Comparison of ENCODE assay signal across 22 mouse cellular contexts in genomic region chr8:121879712-121880111, GRCm38 (mm10). TPM values are rescaled to one million over a fixed set of nuclear protein-coding genes. Genes with fewer than 3 reads are reported as not detected.
DNase-seq lines count a peak whose midpoint lies in the region; ATAC-seq and TF ChIP-seq lines count a peak whose summit lies in the region.
"Had no signal": no experiment of that assay in that cellular context is flagged by ENCODE, and none has a peak within 500 bp of the region (broad histone marks: within the 10 kb centered on the region; RNA-seq: fewer than 3 reads in every experiment).

No protein-coding gene starts in this region.

- no peaks in the 10 kb centered on the region for H3K27me3 ChIP-seq in hindbrain, embryonic 13.5 days
- no peaks in the 10 kb centered on the region for H3K27me3 ChIP-seq in hindbrain, embryonic 16.5 days (replicated peaks; ENCODE audit: control insufficient read depth, insufficient read depth, low read length)
- H3K27me3 ChIP-seq in CH12.LX (replicated peaks), result no peaks in the 10 kb centered on the region
- H3K27me3 ChIP-seq in myocyte (ENCODE audit: control insufficient read depth, insufficient read depth, insufficient read length), result no peaks in the 10 kb centered on the region
- H3K27me3 ChIP-seq: embryonic facial prominence, embryonic 12.5 days; forebrain, embryonic 13.5 days; forebrain, embryonic 15.5 days; Patski had no signal

- WGBS in hindbrain, embryonic 13.5 days, result 83% methylated on average over 3 of the region's 3 CpGs
- WGBS in hindbrain, embryonic 16.5 days, result 94% methylated on average over 3 of the region's 3 CpGs

- TF ChIP-seq RAD21 in CH12.LX (IDR thresholded peaks at IDR 0.05; ENCODE audit: low read depth, low read length), result no peak

- no peak for TF ChIP-seq CTCF in CH12.LX (conservative IDR thresholded peaks at IDR 0.05 in 1 of 2, IDR thresholded peaks at IDR 0.05 in 1 of 2; ENCODE audit: low read depth in 2 of 2, low read length in 2 of 2)

- TF ChIP-seq EP300 in CH12.LX (IDR thresholded peaks at IDR 0.05; ENCODE audit: low read length), result no peak

- DNase-seq in CH12.LX (ENCODE audit: extremely low read depth), result no peak
- DNase-seq: adrenal gland, adult 8-10 months; adrenal gland, postnatal 14 days; adrenal gland, postnatal 36 days; B cell, adult 2 months; cerebellum, adult 11-12 months; cerebellum, adult 2 months; cerebellum, adult 9-10 months; cerebellum, postnatal 10 days; cerebellum, postnatal 25 days; forebrain, postnatal 0 days had no signal

- no peak for ATAC-seq in hindbrain, embryonic 13.5 days (ENCODE audit: low FRiP score)
- no peak for ATAC-seq in hindbrain, embryonic 16.5 days
- ATAC-seq in monocyte, adult 5-6 weeks (replicated peaks; ENCODE audit: insufficient number of reproducible peaks, low FRiP score, low TSS enrichment, poor library complexity, severe bottlenecking), result no peak
- ATAC-seq: activated CD4-positive, CD25-positive, alpha-beta regulatory T cell, adult 4 months; CD4-positive, CD25-positive, alpha-beta regulatory T cell, adult 4 months; forebrain, embryonic 13.5 days; forebrain, embryonic 15.5 days; forebrain, postnatal 0 days; Patski had no signal

- no peak overlapping the region for H3K4me2 ChIP-seq in hindbrain, embryonic 13.5 days
- no peak overlapping the region for H3K4me2 ChIP-seq in hindbrain, embryonic 16.5 days (ENCODE audit: low read length)
- H3K4me2 ChIP-seq in CH12.LX (ENCODE audit: insufficient read depth, low read depth, poor library complexity, severe bottlenecking) (no peak overlapping the region), myocyte (ENCODE audit: low read depth) (no peak overlapping the region)
- H3K4me2 ChIP-seq: embryonic facial prominence, embryonic 12.5 days; forebrain, embryonic 13.5 days; forebrain, embryonic 15.5 days had no signal

- in situ Hi-C loops in CH12.LX (cut with MboI; ENCODE audit: low pct_ligation_motif_present, low pct_unique_long_range_greater_than_20kb, low sequenced_read_pairs), result loop anchor here (10.0 kb wide), 1 partner anchor 45 kb away; no protein-coding TSS in a partner anchor

- peaks cover 12% of the 10 kb centered on the region; the same call in 1 of the 2 replicates for H3K4me1 ChIP-seq in hindbrain, embryonic 13.5 days (replicated peaks)
- H3K4me1 ChIP-seq in hindbrain, embryonic 16.5 days (ENCODE audit: control insufficient read depth, insufficient read depth, low read depth, low read length), result no peaks in the 10 kb centered on the region; the same call in 1 of the 2 replicates
- peaks cover 10 to 67% of the 10 kb centered on the region in 2 experiments for H3K4me1 ChIP-seq in CH12.LX (ENCODE audit: control insufficient read depth in 1 of 2, insufficient read depth in 2 of 2)
- H3K4me1 ChIP-seq: embryonic facial prominence, embryonic 12.5 days; forebrain, embryonic 15.5 days had no signal

- peaks cover 33% of the 10 kb centered on the region for H3K36me3 ChIP-seq in hindbrain, embryonic 13.5 days
- peaks cover 15% of the 10 kb centered on the region for H3K36me3 ChIP-seq in hindbrain, embryonic 16.5 days (ENCODE audit: control insufficient read depth, insufficient read depth, low read length)
- H3K36me3 ChIP-seq in CH12.LX (replicated peaks in 1 of 2; ENCODE audit: control insufficient read depth in 1 of 2, insufficient read depth in 1 of 2, low read length in 1 of 2), result peaks cover 52 to 60% of the 10 kb centered on the region in 2 experiments
- peaks cover 15% of the 10 kb centered on the region for H3K36me3 ChIP-seq in myocyte (ENCODE audit: control insufficient read depth, insufficient read depth)

- 0 out of 2 replicates have a peak overlapping the region, but pooled peaks have one; percentile 13 for H3K9ac ChIP-seq in hindbrain, embryonic 13.5 days
- H3K9ac ChIP-seq in hindbrain, embryonic 16.5 days (ENCODE audit: low read depth, low read length), result no peak overlapping the region
- H3K9ac ChIP-seq in CH12.LX (ENCODE audit: insufficient read depth, low read depth), result no peak overlapping the region
- H3K9ac ChIP-seq: embryonic facial prominence, embryonic 12.5 days; forebrain, embryonic 13.5 days; forebrain, embryonic 15.5 days; forebrain, postnatal 0 days had no signal

- TF ChIP-seq POLR2A in CH12.LX (IDR thresholded peaks at IDR 0.05; ENCODE audit: low read depth, low read length) (no peak; the same call in 1 of the 2 replicates), myocyte (IDR thresholded peaks at IDR 0.05; ENCODE audit: insufficient read length, low read depth) (peak; percentile 38)

- no peaks in the 10 kb centered on the region for H3K9me3 ChIP-seq in hindbrain, embryonic 13.5 days
- H3K9me3 ChIP-seq in hindbrain, embryonic 16.5 days (ENCODE audit: control insufficient read depth, low read length), result no peaks in the 10 kb centered on the region
- H3K9me3 ChIP-seq in CH12.LX (replicated peaks; ENCODE audit: low read length), result no peaks in the 10 kb centered on the region
- H3K9me3 ChIP-seq: embryonic facial prominence, embryonic 10.5 days; embryonic facial prominence, embryonic 12.5 days; forebrain, embryonic 13.5 days; forebrain, embryonic 15.5 days had no signal

- dilution Hi-C loops in CH12.LX (cut with MboI; ENCODE audit: extremely low pct_ligation_motif_present, extremely low pct_unique_long_range_greater_than_20kb, low sequenced_read_pairs), result no loop called here

- no peaks in the 10 kb centered on the region for H3K79me2 ChIP-seq in CH12.LX (replicated peaks; ENCODE audit: control insufficient read depth, extremely low read depth, insufficient read depth, poor library complexity, severe bottlenecking)
- H3K79me2 ChIP-seq in myocyte (ENCODE audit: control insufficient read depth, insufficient read depth), result no peaks in the 10 kb centered on the region

- H3K4me3 ChIP-seq in hindbrain, embryonic 13.5 days, result no peak overlapping the region
- H3K4me3 ChIP-seq in hindbrain, embryonic 16.5 days (ENCODE audit: low read length), result no peak overlapping the region
- H3K4me3 ChIP-seq in CH12.LX (replicated peaks in 1 of 3; ENCODE audit: low read depth in 2 of 3, low read length in 2 of 3, poor library complexity in 1 of 3) (no peak overlapping the region), myocyte (no peak overlapping the region)
- H3K4me3 ChIP-seq: embryonic facial prominence, embryonic 10.5 days; embryonic facial prominence, embryonic 12.5 days; forebrain, embryonic 13.5 days; forebrain, embryonic 15.5 days had no signal

- H3ac ChIP-seq in myocyte (ENCODE audit: control insufficient read depth, insufficient read length), result no peak overlapping the region

- H3K27ac ChIP-seq in hindbrain, embryonic 13.5 days, result no peak overlapping the region
- no peak overlapping the region for H3K27ac ChIP-seq in hindbrain, embryonic 16.5 days (ENCODE audit: low read depth, low read length)
- H3K27ac ChIP-seq in CH12.LX (ENCODE audit: insufficient read depth, low read depth), result peak overlapping the region; percentile 23
- H3K27ac ChIP-seq: embryonic facial prominence, embryonic 10.5 days; embryonic facial prominence, embryonic 12.5 days; forebrain, embryonic 13.5 days; forebrain, embryonic 15.5 days had no signal

TF ChIP-seq in CH12.LX, 34 proteins besides CTCF, POLR2A, EP300 and RAD21:
- TF ChIP-seq POLR2AphosphoS2 (IDR thresholded peaks at IDR 0.05; ENCODE audit: low read depth, low read length), result peak; percentile 75
- no peak for TF ChIP-seq NELFE (IDR thresholded peaks at IDR 0.05; ENCODE audit: low read depth, low read length)

TF ChIP-seq in myocyte, 11 proteins besides CTCF, POLR2A, EP300 and RAD21:
- TF ChIP-seq MYOD1 (IDR thresholded peaks at IDR 0.05; ENCODE audit: control insufficient read depth in 1 of 3, insufficient read length in 2 of 3, low read depth in 2 of 3) (no peak), E2F4 (IDR thresholded peaks at IDR 0.05; ENCODE audit: insufficient read depth) (no peak), CEBPB (IDR thresholded peaks at IDR 0.05; ENCODE audit: insufficient read depth, poor library complexity, severe bottlenecking) (no peak), SRF (IDR thresholded peaks at IDR 0.05; ENCODE audit: control insufficient read depth, insufficient read length, low read depth) (no peak), POLR2AphosphoS2 (IDR thresholded peaks at IDR 0.05; ENCODE audit: insufficient read length, low read depth) (peak; percentile 76)

RNA-seq across cellular contexts. Expression of gene Slc7a5, which starts 27.8 kb away (rescaled TPM):
- 37.9 and 39.7 TPM in 2 replicates for polyA plus RNA-seq in hindbrain, embryonic 13.5 days (2015; fragmentation: Nextera tagmentation; extraction: Ambion mirVana)
- polyA plus RNA-seq in hindbrain, embryonic 16.5 days (2015; fragmentation: Nextera tagmentation; extraction: Ambion mirVana), result 44.9 and 57.8 TPM in 2 replicates
- total RNA-seq in CH12.LX (2012; rRNA removed) (156 and 207 TPM in 2 replicates), CH12.LX (2014; rRNA removed) (110 and 119 TPM in 2 replicates)
- polyA plus RNA-seq in CH12.LX (2012; ENCODE audit: insufficient read length, low read depth) (235 and 291 TPM in 2 replicates), myocyte (2012; fragmentation: generic; extraction: Trizol) (612 TPM)
- total RNA-seq in monocyte, adult 5-6 weeks (2017), result 3.1 to 5.1 TPM (median 4.9 TPM) in 3 replicates

RNA-seq across cellular contexts. Expression of gene Klhdc4, which starts 50.3 kb away (rescaled TPM):
- polyA plus RNA-seq in hindbrain, embryonic 13.5 days (2015; fragmentation: Nextera tagmentation; extraction: Ambion mirVana), result 43.5 and 47.4 TPM in 2 replicates
- 42.1 and 44.5 TPM in 2 replicates for polyA plus RNA-seq in hindbrain, embryonic 16.5 days (2015; fragmentation: Nextera tagmentation; extraction: Ambion mirVana)
- total RNA-seq in CH12.LX (2012; rRNA removed) (54.3 and 66.9 TPM in 2 replicates), CH12.LX (2014; rRNA removed) (35.5 and 42.4 TPM in 2 replicates)
- polyA plus RNA-seq in CH12.LX (2012; ENCODE audit: insufficient read length, low read depth) (51.5 and 69.7 TPM in 2 replicates), myocyte (2012; fragmentation: generic; extraction: Trizol) (31.4 TPM)
- 32.3 to 53.1 TPM (median 45.2 TPM) in 3 replicates for total RNA-seq in monocyte, adult 5-6 weeks (2017)
